Mouse (Mus musculus) embryo, embryonic 11 days (tissue): ENCODE results near the gene Fam104a.
A peak's percentile ranks its signal among the peaks of the same experiment; 100 is the strongest.

Experiments used
- DNase-seq: peaks from one replicate; pipeline ENCODE4 v3.0.0-alpha.2; 2015

Fam104a gene

GRCm38 (mm10) chr11:113627785-113628184 is 56.2 kb downstream of the Fam104a start:
- DNase-seq, result peak; percentile 46

GRCm38 (mm10) chr11:113625437-113625836 is 58.5 kb downstream of the Fam104a start:
- no peak for DNase-seq

GRCm38 (mm10) chr11:113622028-113622427 is 61.9 kb downstream of the Fam104a start:
- DNase-seq, result no peak

DNA sequence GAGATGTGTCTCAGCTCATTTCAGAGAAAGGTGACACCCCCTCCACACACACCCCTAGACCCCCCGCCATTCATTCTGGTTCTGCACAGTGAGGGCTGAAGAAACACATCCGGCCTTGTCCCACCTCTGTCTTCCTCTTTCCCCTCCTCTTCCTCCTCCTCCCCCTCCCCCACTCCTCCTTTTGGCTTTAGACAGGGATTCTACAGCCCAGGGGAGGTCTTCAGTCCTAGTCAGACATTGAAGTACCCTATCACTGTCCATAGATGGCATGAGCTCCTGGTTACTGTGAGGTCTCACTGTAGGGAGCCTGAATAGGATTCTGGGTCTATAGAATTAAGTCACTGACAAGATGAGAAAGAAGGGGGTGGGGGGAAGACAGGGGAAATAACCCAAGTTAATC is 63.0 kb downstream of the Fam104a start:
- DNase-seq, result no peak

DNA sequence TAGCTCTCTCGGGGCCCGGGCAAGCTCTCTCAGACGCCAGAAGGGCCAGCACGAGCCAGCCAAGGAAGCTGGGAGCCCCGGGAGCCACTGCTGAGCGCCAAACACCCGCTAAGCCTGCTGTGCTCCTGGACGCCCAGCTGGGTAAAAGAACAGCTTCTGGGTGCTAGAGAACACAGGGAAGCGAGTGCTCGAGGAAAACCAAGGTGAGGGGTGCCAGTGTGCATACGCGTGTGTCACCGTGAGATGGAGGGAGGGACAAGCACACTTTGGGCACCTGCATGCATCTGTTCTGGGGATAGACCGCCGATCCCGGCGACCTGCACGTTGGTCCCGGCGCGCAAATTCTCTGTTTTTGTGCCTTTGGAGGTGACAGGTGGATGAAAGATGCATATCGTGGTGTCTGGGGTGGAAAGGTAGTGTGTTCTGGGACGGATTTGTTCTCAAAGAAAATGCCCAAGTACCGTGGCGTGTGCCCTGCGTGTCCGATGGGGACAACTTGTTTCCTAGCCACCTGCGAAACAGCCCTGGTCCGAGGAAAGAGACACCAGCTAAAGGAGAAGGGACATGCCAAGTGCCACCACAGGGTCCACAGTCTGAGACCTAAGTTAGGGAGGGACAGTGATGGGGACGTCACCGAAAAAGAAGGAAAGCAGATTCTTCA is 64.4 kb downstream of the Fam104a start:
- no peak for DNase-seq

DNA sequence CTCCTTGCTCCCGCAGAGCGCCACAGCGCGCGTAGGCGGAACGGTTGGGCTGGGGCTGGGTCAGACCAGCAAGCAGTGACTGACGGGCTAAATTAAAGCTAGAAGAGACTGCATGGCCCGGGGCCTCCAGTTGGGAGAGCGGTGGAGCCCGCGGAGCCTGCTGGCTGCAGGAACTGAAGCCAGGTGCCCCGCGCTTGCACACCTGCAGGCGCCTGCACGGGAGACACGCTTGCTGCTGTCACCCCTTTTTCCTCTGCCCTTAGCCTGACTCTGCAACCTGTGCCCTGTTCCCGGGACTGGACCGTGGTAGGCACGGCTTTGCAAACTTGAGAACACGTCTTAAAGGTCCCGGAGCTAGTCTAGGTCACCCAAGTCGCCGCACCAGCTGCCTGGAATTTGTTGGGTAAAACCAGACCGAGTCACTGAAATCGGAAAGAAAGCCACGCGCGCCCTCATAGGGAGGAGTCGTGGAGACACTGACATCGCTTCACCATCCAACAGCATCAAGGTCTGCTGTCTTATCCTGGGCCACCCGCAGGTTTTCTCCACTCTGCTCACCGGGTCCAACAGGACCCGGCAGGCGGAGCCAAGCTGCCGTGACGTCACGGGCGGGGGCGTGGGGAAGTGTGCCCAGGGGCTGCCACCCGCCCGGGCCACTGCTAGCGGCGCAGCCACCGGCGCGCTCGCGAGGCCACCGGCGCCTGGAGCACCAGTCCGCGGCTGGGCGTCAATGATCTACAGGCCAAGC is 65.1 kb downstream of the Fam104a start, which contains the start of gene Sstr2:
TSS of gene Sstr2 (plus strand) at position 671 of the 748 bp plus-strand sequence.
- peak; percentile 85 for DNase-seq

GRCm38 (mm10) chr11:113618303-113618671 is 65.7 kb downstream of the Fam104a start:
- DNase-seq, result no peak

DNA sequence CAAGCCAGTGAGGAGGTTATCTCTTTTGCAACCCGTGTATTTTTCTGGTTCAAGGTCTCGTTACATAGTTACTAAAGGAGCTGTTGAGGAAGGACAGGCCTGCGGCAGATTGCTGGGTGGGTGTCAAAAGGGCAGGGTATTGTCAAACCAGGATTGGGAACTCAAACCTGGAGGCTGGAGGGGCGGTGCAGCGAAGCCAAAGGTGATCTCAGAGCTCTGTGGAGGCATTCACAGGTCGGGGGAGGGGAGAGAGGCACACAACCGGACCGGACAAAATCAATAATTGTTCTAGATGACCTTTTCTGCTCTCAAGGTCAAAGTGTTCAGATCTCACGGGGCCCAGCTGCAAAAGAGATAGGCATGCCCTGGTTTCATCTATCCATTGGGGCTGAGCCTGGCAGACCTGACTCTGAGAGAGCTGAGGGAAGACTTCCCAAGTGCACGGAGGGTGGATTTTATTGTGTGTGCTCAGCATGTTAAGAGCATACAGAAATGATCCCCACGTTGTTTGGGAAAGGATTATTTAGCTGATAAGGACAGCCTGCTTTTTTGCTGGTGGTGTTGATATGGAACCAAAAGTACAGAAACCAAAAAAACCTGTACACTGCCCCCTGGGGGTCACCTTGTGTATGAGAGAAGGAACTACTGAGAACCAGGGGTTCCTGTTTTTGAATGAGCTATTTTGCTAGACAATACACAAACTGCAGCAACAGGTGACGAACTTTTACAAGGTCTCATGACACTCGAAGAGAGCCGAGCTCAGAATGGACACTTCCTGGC is 66.6 kb downstream of the Fam104a start:
- DNase-seq, result peak; percentile 81

DNA sequence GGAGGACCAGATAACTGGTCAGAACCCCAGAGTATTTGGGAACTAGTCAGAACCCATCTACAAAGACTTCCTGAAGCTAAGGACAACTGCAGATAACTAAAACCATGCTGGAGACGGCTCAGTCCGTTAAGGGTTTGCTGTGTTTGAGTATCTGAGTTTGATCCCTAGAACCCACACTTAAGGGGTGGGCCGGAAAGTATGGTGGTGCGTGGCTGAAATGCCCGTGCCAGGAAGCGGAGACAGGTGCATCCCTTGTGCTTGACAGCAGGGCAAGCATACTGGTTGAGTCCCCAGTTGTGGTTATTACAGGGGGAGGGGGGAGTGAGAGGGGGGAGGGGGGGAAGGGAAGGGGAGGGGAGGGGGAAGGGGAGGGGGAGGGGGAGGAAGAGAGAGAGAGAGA is 69.5 kb downstream of the Fam104a start:
- DNase-seq, result no peak

- peak; percentile 75 for DNase-seq
These were observed 72.0 kb downstream of the Fam104a start for GRCm38 (mm10) chr11:113611664-113612611.
